Mouse (Mus musculus): ENCODE data around the gene Atg7. TPM values are rescaled to one million over a fixed set of nuclear protein-coding genes. Genes with fewer than 3 reads are reported as not detected.

The Atg7 gene
- polyA plus RNA-seq, 3 experiments from 2014 or later, result 29.7 to 39.8 (median 30.4) TPM

- ATAC-seq, result no peak
Measured at GRCm38 (mm10) chr6:114860677-114861568, 218.0 kb downstream of the Atg7 start.

GRCm38 (mm10) chr6:114861591-114861990, 218.7 kb downstream of the Atg7 start:
- ATAC-seq, result no peak

- ATAC-seq, result no peak
Measured at GRCm38 (mm10) chr6:114862046-114862445, 219.1 kb downstream of the Atg7 start.

GRCm38 (mm10) chr6:114863501-114863900, 220.6 kb downstream of the Atg7 start:
- no peak for ATAC-seq

GRCm38 (mm10) chr6:114864421-114864820, 221.5 kb downstream of the Atg7 start:
- no peak for ATAC-seq

- peak; percentile 39 for ATAC-seq
Measured at GRCm38 (mm10) chr6:114866078-114866477, 223.2 kb downstream of the Atg7 start.

GRCm38 (mm10) chr6:114866619-114867018, 223.7 kb downstream of the Atg7 start:
- ATAC-seq, result no peak

GRCm38 (mm10) chr6:114868656-114869055, 225.8 kb downstream of the Atg7 start:
- no peak for ATAC-seq

GRCm38 (mm10) chr6:114869501-114870076, 226.7 kb downstream of the Atg7 start:
- no peak for ATAC-seq

- no peak for ATAC-seq
Measured at GRCm38 (mm10) chr6:114871010-114871660, 228.2 kb downstream of the Atg7 start.

- peak; percentile 4 for ATAC-seq
Measured at GRCm38 (mm10) chr6:114873808-114874137, 230.9 kb downstream of the Atg7 start.

GRCm38 (mm10) chr6:114874138-114874928, 231.4 kb downstream of the Atg7 start:
- peak; percentile 6 for ATAC-seq

- peak; percentile 79 for ATAC-seq
Measured at GRCm38 (mm10) chr6:114875018-114875558, 232.2 kb downstream of the Atg7 start.

GRCm38 (mm10) chr6:114876033-114876432, 233.1 kb downstream of the Atg7 start:
- no peak for ATAC-seq

GRCm38 (mm10) chr6:114876546-114876945, 233.6 kb downstream of the Atg7 start:
- no peak for ATAC-seq

GRCm38 (mm10) chr6:114878841-114879520, 236.1 kb downstream of the Atg7 start:
- ATAC-seq, result no peak

GRCm38 (mm10) chr6:114880798-114881197, 237.9 kb downstream of the Atg7 start:
- no peak for ATAC-seq

- no peak for ATAC-seq
Measured at GRCm38 (mm10) chr6:114882212-114882611, 239.3 kb downstream of the Atg7 start.

GRCm38 (mm10) chr6:114882675-114883074, 239.8 kb downstream of the Atg7 start:
- no peak for ATAC-seq

GRCm38 (mm10) chr6:114883261-114883740, 240.4 kb downstream of the Atg7 start:
- peak; percentile 47 for ATAC-seq

GRCm38 (mm10) chr6:114885129-114885528, 242.2 kb downstream of the Atg7 start:
- ATAC-seq, result no peak

- ATAC-seq, result no peak
Measured at GRCm38 (mm10) chr6:114886012-114886411, 243.1 kb downstream of the Atg7 start.
